Mouse (Mus musculus) spleen, adult 2 months (tissue): ENCODE results near the gene Cntnap2. TPM values are rescaled to one million over a fixed set of nuclear protein-coding genes. Genes with fewer than 3 reads are reported as not detected.

Experiments used
- DNase-seq, 2 experiments: peaks; one replicate each; pipeline versions ENCODE4 v3.0.0 to v3.0.0-alpha.2; 2012 to 2021; ENCODE audit warnings: low spot score in 2 of 2, low read depth in 1 of 2
- H3K27ac ChIP-seq: fragments of 200-500 bp; 2 replicates; pipeline ENCODE4 v1.5.1; 2012; ENCODE audit warnings: low read length, inconsistent platforms; ENCODE audit not compliant: insufficient read depth
- H3K27me3 ChIP-seq: fragments of 200-500 bp; 2 replicates; pipeline ENCODE4 v1.6.1; 2012; ENCODE audit warnings: mild to moderate bottlenecking, moderate library complexity, low read length, inconsistent platforms; ENCODE audit not compliant: control insufficient read depth, insufficient read depth
- H3K36me3 ChIP-seq: fragments of 200-500 bp; 2 replicates; pipeline ENCODE4 v1.6.1; 2012; ENCODE audit warnings: mild to moderate bottlenecking, low read length, inconsistent platforms; ENCODE audit not compliant: control insufficient read depth, insufficient read depth
- H3K4me1 ChIP-seq: fragments of 200-500 bp; 2 replicates; pipeline ENCODE4 v1.6.1; 2011; ENCODE audit warnings: inconsistent platforms; ENCODE audit not compliant: control insufficient read depth, insufficient read depth, insufficient read length
- H3K4me3 ChIP-seq: fragments of 200-500 bp; 2 replicates; pipeline ENCODE4 v1.5.1; 2011; ENCODE audit warnings: mild to moderate bottlenecking, inconsistent platforms; ENCODE audit not compliant: insufficient read depth, insufficient read length; ENCODE audit errors: extremely low read depth
- CTCF ChIP-seq: fragments of 200-500 bp; IDR thresholded peaks from 2 replicates; pipeline ENCODE4 v1.5.1; 2011; ENCODE audit warnings: mild to moderate bottlenecking, inconsistent platforms; ENCODE audit not compliant: insufficient read depth, insufficient read length, insufficient replicate concordance; ENCODE audit errors: extremely low read depth
- POLR2A ChIP-seq: fragments of 200-500 bp; IDR thresholded peaks from 2 replicates; pipeline ENCODE4 v1.6.1; 2011; ENCODE audit warnings: low read depth, low read length, inconsistent platforms
- WGBS: fragments of 180-500 bp; shearing (Covaris S2); methylation state at CpG from one replicate; pipeline ENCODE4 v1.1.7; 2018; 5-methylcytosine and 5-hydroxymethylcytosine counted together
- polyA plus RNA-seq: library from polyadenylated mRNA; depleted of rRNA; stranded (reverse); fragments of >200 nt; gene quantifications from 2 replicates; pipeline ENCODE4 v1.2.3, GENCODE M21; 2012

The Cntnap2 gene
- polyA plus RNA-seq, 1 experiment, result not detected

- Histone ChIP-seq H3K27me3 (no peaks in the 10 kb centered on the region), H3K4me3 (no peak overlapping the region), H3K27ac (no peak overlapping the region), H3K4me1 (no peaks in the 10 kb centered on the region), H3K36me3 (no peaks in the 10 kb centered on the region)
- WGBS, result 84% methylated on average over 2 of the region's 2 CpGs
- TF ChIP-seq POLR2A (no peak), CTCF (no peak)
- DNase-seq, result no peak
Measured at GRCm38 (mm10) chr6:47255270-47255669, 2196.1 kb downstream of the Cntnap2 start.

GRCm38 (mm10) chr6:47256227-47256887 lies 2197.2 kb downstream of the Cntnap2 start:
- Histone ChIP-seq H3K27me3 (no peaks in the 10 kb centered on the region), H3K4me1 (no peaks in the 10 kb centered on the region), H3K27ac (no peak overlapping the region), H3K4me3 (no peak overlapping the region), H3K36me3 (no peaks in the 10 kb centered on the region)
- WGBS, result 81% methylated on average over 4 of the region's 4 CpGs
- TF ChIP-seq POLR2A (no peak), CTCF (no peak)
- no peak for DNase-seq

- Histone ChIP-seq H3K36me3 (no peaks in the 10 kb centered on the region), H3K4me3 (no peak overlapping the region), H3K27me3 (no peaks in the 10 kb centered on the region), H3K27ac (no peak overlapping the region), H3K4me1 (no peaks in the 10 kb centered on the region)
- WGBS, result 64% methylated on average over 3 of the region's 3 CpGs
- DNase-seq, result no peak
- TF ChIP-seq CTCF, result no peak
Measured at GRCm38 (mm10) chr6:47256918-47257506, 2197.9 kb downstream of the Cntnap2 start.

- 81% methylated on average over 3 of the region's 3 CpGs for WGBS
- TF ChIP-seq CTCF, result no peak
- TF ChIP-seq POLR2A, result no peak
- Histone ChIP-seq H3K4me3 (no peak overlapping the region), H3K27me3 (no peaks in the 10 kb centered on the region), H3K36me3 (no peaks in the 10 kb centered on the region), H3K4me1 (no peaks in the 10 kb centered on the region), H3K27ac (no peak overlapping the region)
- no peak for DNase-seq
Measured at GRCm38 (mm10) chr6:47259626-47260114, 2200.5 kb downstream of the Cntnap2 start.

GRCm38 (mm10) chr6:47267236-47267635 lies 2208.1 kb downstream of the Cntnap2 start:
- TF ChIP-seq CTCF, result no peak
- TF ChIP-seq POLR2A, result no peak
- WGBS, result 74% methylated on average over 3 of the region's 3 CpGs

GRCm38 (mm10) chr6:47269455-47269854 lies 2210.3 kb downstream of the Cntnap2 start:
- TF ChIP-seq CTCF (no peak), POLR2A (no peak)
- H3K27ac ChIP-seq, result no peak overlapping the region
- WGBS, result 66% methylated on average over 3 of the region's 3 CpGs

More at GRCm38 (mm10) chr6:47267236-47267635, 2208.1 kb downstream of the Cntnap2 start:
- Histone ChIP-seq H3K27ac (no peak overlapping the region), H3K36me3 (no peaks in the 10 kb centered on the region), H3K27me3 (no peaks in the 10 kb centered on the region), H3K4me1 (no peaks in the 10 kb centered on the region), H3K4me3 (no peak overlapping the region)
- no peak for DNase-seq

GRCm38 (mm10) chr6:47271576-47271975 lies 2212.4 kb downstream of the Cntnap2 start:
- WGBS, result 46% methylated on average over 3 of the region's 3 CpGs
- Histone ChIP-seq H3K36me3 (no peaks in the 10 kb centered on the region), H3K4me1 (no peaks in the 10 kb centered on the region), H3K27me3 (no peaks in the 10 kb centered on the region), H3K4me3 (no peak overlapping the region), H3K27ac (no peak overlapping the region)
- TF ChIP-seq CTCF (no peak), POLR2A (no peak)
- DNase-seq, result no peak

More at GRCm38 (mm10) chr6:47269455-47269854, 2210.3 kb downstream of the Cntnap2 start:
- DNase-seq, result no peak
- H3K36me3 ChIP-seq, result no peaks in the 10 kb centered on the region
- no peaks in the 10 kb centered on the region for H3K4me1 ChIP-seq
- H3K4me3 ChIP-seq, result no peak overlapping the region
- H3K27me3 ChIP-seq, result no peaks in the 10 kb centered on the region
